Mouse (Mus musculus): Measurements from ENCODE around the gene Pam16. TPM values are rescaled to one million over a fixed set of nuclear protein-coding genes. Genes with fewer than 3 reads are reported as not detected.

The Pam16 gene
- polyA plus RNA-seq, 1 experiment from 2014 or later, result 91.2 TPM

DNA sequence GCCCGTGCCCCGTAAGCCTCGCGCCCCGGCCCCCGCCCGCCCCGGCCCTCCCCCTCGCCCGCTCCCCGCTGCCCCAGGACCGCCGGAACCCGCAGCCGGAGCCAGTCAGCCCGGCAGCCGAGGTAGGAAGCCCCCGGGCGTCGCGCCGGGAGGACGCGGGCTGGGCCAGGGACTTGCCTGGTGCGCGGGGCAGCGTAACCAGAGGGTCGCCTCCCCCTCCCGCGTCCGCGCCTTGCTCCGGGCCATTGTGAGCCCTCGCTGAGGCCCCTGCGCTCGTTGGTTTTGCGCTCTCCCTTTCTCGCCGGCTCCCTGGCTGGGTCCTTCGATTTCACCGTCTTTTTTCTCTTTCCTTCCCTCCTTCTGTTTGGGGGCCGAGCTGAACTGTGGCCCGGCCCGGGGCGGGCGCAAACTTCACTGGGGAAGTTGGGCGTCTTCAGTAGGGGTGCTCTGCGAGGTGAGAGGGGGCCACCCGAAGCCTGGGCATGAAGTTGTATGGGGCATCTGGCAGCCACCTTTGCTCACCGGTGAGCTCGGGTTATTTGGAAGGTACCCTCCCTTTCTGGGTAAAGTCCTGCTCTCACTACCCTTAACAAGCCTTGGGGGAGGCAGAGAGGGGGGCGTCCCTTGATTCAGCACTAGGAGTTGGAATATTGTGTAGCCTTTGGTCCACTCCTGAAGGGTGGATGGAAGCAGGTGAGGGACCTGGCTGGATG is 29.8 kb downstream of the Pam16 start:
- H3K4me3 ChIP-seq (ENCODE audit: low read length), result peak overlapping the region; percentile 83
- peaks cover 55% of the 10 kb centered on the region for H3K4me1 ChIP-seq (ENCODE audit: control insufficient read depth, insufficient read depth, low read length)
- WGBS, result under 1% methylated on average over 45 of the region's 52 CpGs
- no peaks in the 10 kb centered on the region for H3K9me3 ChIP-seq (replicated peaks; ENCODE audit: control insufficient read depth, low read length)
- peak overlapping the region; percentile 93 for H3K27ac ChIP-seq (ENCODE audit: low read length)
- no peaks in the 10 kb centered on the region for H3K27me3 ChIP-seq (ENCODE audit: control insufficient read depth, insufficient read depth, low read length)
- peak overlapping the region; percentile 67 for H3K4me2 ChIP-seq (ENCODE audit: low read depth, low read length)
- peaks cover 8% of the 10 kb centered on the region for H3K36me3 ChIP-seq (ENCODE audit: control insufficient read depth, insufficient read depth)
- peak; percentile 19; the same call in 1 of the 2 replicates for ATAC-seq (replicated peaks; ENCODE audit: extremely low read depth, insufficient read depth, low FRiP score)
- H3K9ac ChIP-seq (ENCODE audit: low read length), result peak overlapping the region; percentile 89

DNA sequence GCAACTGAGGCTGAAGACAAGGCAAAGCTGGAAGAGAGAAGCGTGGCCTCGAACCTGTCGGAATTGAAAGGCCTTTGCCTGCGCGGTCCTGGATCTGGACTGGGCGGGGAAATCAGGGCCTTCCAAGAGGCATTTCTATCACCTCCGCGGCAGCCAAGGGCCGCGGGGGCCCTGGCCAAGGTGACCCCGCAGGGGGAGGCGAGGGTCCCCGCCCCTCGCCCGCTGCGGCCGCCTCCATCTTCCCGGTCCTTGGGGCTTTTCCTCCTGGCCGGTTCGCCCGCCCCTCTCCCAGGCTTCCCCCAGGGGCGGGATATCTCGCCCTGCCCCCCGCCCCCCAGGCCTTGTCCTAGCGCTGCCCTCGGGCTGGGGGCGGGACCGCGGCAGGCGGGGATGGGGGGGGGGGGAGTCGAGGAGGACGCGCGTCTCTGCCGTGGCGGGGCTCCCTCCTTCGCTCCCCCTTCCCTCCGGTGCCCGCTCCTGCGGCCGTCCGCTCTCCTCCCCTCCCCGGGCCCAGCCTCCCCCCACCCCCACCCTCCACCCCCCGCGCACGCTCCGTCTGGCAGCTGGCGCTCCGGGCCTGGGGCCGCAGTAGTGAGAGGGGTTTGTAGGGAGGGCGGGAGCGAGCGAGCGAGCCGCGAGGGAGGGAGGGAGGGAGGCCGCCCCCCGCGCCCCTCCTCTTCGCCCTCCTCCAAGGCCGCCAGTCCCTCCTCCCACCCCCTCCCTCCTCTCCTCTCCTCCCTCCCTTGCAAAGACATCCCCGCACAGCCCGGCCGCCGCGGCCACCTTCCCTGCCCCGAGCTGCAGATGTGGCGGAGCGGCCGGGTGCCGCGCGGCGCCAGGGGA is 30.6 kb downstream of the Pam16 start, which contains the start of gene Glis2:
Glis2 (plus strand) TSS at position 743 of the 843 bp plus-strand sequence.
- H3K4me3 ChIP-seq (ENCODE audit: low read length), result peak within 1 kb of the TSS; percentile 83
- H3K27ac ChIP-seq (ENCODE audit: low read length), result peak within 1 kb of the TSS; percentile 93
- H3K36me3 ChIP-seq (ENCODE audit: control insufficient read depth, insufficient read depth), result peaks cover 8% of the 10 kb centered on the region
- under 1% methylated on average over 35 of the region's 74 CpGs for WGBS
- H3K4me2 ChIP-seq (ENCODE audit: low read depth, low read length), result peak within 1 kb of the TSS; percentile 67
- peaks cover 50% of the 10 kb centered on the region for H3K4me1 ChIP-seq (ENCODE audit: control insufficient read depth, insufficient read depth, low read length)
- peak within 1 kb of the TSS; percentile 89 for H3K9ac ChIP-seq (ENCODE audit: low read length)
- no peaks in the 10 kb centered on the region for H3K9me3 ChIP-seq (replicated peaks; ENCODE audit: control insufficient read depth, low read length)
- peak; percentile 84 for ATAC-seq (replicated peaks; ENCODE audit: extremely low read depth, insufficient read depth, low FRiP score)
- no peaks in the 10 kb centered on the region for H3K27me3 ChIP-seq (ENCODE audit: control insufficient read depth, insufficient read depth, low read length)

DNA sequence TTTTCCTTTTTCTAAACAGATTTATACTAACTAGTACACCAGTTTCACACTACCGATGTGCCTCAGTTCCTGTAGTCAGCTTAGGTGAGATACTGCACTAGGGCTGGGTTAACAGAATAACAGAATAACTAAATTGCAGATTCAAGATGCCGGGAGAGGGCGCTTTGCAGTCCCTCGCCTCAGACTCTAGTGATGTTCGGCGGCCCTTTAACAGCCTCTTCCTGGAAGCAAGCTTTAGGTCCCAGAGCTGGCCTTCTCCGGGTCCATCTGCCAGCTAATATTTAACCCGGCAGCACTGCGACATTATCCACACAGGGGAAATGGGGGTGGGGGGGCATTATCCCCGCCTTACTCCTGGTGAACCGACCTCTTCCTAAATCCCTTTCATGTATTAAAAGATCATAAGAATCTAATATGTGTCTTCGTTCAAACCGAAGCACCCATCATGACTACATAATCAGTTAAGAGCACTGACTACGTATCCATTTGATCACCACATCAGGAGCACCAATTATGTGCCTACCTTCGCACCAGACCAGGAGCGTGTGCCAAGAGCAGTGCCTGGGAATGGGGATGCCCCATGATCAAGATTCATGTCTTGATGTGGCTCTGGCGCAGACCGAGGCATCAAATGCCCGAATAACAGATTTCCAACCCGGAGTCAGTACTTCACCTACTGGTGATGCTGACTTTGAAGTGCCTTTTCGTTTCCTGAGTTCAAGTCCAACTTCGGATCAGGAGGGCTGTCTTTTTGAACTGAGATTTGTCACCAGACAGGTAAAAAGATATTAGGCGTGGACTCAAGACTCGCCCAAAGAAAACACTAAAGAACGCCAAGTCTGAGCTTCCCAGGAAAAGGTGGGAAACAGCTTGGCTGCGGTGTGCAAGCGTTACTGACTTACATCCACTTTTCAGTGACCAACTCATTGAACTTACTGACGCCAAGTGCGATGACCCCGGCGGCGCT is 31.6 kb downstream of the Pam16 start:
- ATAC-seq (replicated peaks; ENCODE audit: extremely low read depth, insufficient read depth, low FRiP score), result no peak
- Histone ChIP-seq H3K4me3 (ENCODE audit: low read length) (peak overlapping the region; percentile 83), H3K9me3 (replicated peaks; ENCODE audit: control insufficient read depth, low read length) (no peaks in the 10 kb centered on the region), H3K4me2 (ENCODE audit: low read depth, low read length) (peak overlapping the region; percentile 67), H3K4me1 (ENCODE audit: control insufficient read depth, insufficient read depth, low read length) (peaks cover 40% of the 10 kb centered on the region), H3K27me3 (ENCODE audit: control insufficient read depth, insufficient read depth, low read length) (no peaks in the 10 kb centered on the region), H3K27ac (ENCODE audit: low read length) (peak overlapping the region; percentile 93), H3K36me3 (ENCODE audit: control insufficient read depth, insufficient read depth) (peaks cover 8% of the 10 kb centered on the region), H3K9ac (ENCODE audit: low read length) (peak overlapping the region; percentile 89)
- WGBS, result 13% methylated on average over 32 of the region's 32 CpGs

DNA sequence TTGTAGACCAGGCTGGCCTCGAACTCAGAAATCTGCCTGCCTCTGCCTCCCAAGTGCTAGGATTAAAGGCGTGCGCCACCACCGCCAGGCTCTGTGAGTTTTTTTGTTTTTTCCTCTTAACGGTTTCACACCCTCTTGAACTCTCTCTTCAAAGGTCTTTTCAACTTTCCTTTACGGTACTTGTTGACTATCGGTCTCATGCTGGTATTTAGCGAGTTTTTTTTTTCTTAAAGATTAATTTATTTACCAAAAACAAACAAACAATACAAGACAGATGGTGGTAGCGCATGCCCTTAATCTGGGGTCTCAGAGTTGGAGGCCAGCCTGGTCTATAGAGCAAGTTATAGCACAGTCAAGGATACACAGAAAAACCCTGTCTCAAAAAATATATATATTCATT is 34.6 kb downstream of the Pam16 start:
- Histone ChIP-seq H3K9ac (ENCODE audit: low read length) (no peak overlapping the region), H3K27me3 (ENCODE audit: control insufficient read depth, insufficient read depth, low read length) (no peaks in the 10 kb centered on the region), H3K4me3 (ENCODE audit: low read length) (no peak overlapping the region), H3K4me1 (ENCODE audit: control insufficient read depth, insufficient read depth, low read length) (peaks cover 27% of the 10 kb centered on the region), H3K9me3 (replicated peaks; ENCODE audit: control insufficient read depth, low read length) (no peaks in the 10 kb centered on the region), H3K27ac (ENCODE audit: low read length) (no peak overlapping the region), H3K36me3 (ENCODE audit: control insufficient read depth, insufficient read depth) (peaks cover 8% of the 10 kb centered on the region), H3K4me2 (ENCODE audit: low read depth, low read length) (no peak overlapping the region)
- 92% methylated on average over 9 of the region's 9 CpGs for WGBS
- ATAC-seq (replicated peaks; ENCODE audit: extremely low read depth, insufficient read depth, low FRiP score), result no peak

DNA sequence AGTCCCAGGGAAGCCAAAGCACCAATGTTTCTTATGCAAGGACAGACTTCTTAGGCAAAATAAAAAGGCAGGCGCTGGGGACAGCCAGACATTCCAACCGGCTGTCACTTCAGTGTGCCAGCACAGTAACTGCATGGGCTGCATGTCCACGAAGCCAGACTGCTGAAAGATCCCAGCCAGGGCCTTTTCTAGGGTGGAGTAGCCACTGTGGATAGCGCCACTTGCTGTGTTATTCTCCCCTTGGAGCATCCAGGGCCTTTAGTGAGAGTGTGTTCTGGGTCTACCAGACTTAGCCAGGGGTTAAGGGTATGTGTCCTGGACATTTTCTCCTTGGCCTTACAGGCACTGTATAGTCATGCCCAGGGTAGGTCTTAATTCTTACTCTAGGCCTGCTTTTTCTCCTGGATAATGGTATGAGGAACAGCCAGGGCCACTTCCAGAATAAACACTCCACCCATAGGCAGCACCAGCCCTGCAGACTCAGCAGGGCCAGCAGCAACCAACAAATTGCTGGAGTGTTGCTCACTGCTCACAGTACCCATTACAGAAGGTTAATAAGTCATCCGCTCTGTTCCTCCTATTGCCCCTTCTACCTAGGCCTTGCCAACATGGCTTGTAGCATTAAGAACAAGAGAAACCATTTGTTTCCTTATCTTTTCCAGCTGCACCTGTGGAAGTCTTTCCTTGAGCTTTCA is 37.1 kb downstream of the Pam16 start:
- WGBS, result 40% methylated on average over 5 of the region's 5 CpGs
- no peaks in the 10 kb centered on the region for H3K9me3 ChIP-seq (replicated peaks; ENCODE audit: control insufficient read depth, low read length)
- H3K27ac ChIP-seq (ENCODE audit: low read length), result peak overlapping the region; percentile 96
- H3K9ac ChIP-seq (ENCODE audit: low read length), result peak overlapping the region; percentile 77
- no peak for ATAC-seq (replicated peaks; ENCODE audit: extremely low read depth, insufficient read depth, low FRiP score)
- H3K4me1 ChIP-seq (ENCODE audit: control insufficient read depth, insufficient read depth, low read length), result peaks cover 20% of the 10 kb centered on the region
- no peak overlapping the region for H3K4me3 ChIP-seq (ENCODE audit: low read length)
- peaks cover 8% of the 10 kb centered on the region for H3K36me3 ChIP-seq (ENCODE audit: control insufficient read depth, insufficient read depth)
- no peaks in the 10 kb centered on the region for H3K27me3 ChIP-seq (ENCODE audit: control insufficient read depth, insufficient read depth, low read length)
- H3K4me2 ChIP-seq (ENCODE audit: low read depth, low read length), result no peak overlapping the region; the same call in 1 of the 2 replicates

DNA sequence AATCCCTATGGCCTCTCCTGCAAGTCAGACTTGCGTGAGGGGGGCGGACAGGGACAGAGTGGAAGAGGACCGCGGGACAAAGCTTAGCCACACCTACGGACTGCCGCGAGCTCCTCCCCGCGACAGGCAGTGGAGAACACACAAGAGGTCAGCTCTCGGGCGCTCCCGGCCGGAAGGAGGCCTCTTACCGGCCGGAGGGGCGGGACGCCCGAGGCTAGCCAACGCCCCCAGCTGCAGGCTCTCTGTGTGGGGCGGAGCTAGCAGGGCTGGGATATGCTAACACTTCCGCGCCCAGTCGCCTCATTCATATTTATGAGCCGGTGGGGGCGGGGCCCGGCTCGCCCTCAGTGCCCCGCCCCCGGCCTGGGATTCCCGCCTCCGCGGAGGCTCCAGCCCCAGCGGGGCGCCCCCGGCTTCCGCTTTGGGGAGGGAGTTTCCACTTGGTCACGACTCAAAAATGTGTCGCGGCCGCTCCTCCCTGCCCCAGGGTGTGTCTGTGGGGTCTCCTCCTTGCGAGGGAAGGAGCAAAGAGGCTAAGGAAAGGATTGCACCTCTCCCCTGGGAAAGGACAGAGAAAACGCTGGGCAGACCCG is 38.2 kb downstream of the Pam16 start:
- Histone ChIP-seq H3K4me3 (ENCODE audit: low read length) (peak overlapping the region; percentile 57), H3K4me2 (ENCODE audit: low read depth, low read length) (peak overlapping the region; percentile 74), H3K27ac (ENCODE audit: low read length) (peak overlapping the region; percentile 96), H3K9ac (ENCODE audit: low read length) (peak overlapping the region; percentile 77), H3K36me3 (ENCODE audit: control insufficient read depth, insufficient read depth) (peaks cover 8% of the 10 kb centered on the region), H3K9me3 (replicated peaks; ENCODE audit: control insufficient read depth, low read length) (no peaks in the 10 kb centered on the region), H3K27me3 (ENCODE audit: control insufficient read depth, insufficient read depth, low read length) (no peaks in the 10 kb centered on the region), H3K4me1 (ENCODE audit: control insufficient read depth, insufficient read depth, low read length) (peaks cover 17% of the 10 kb centered on the region)
- ATAC-seq (replicated peaks; ENCODE audit: extremely low read depth, insufficient read depth, low FRiP score), result peak; percentile 99
- under 1% methylated on average over 43 of the region's 43 CpGs for WGBS

DNA sequence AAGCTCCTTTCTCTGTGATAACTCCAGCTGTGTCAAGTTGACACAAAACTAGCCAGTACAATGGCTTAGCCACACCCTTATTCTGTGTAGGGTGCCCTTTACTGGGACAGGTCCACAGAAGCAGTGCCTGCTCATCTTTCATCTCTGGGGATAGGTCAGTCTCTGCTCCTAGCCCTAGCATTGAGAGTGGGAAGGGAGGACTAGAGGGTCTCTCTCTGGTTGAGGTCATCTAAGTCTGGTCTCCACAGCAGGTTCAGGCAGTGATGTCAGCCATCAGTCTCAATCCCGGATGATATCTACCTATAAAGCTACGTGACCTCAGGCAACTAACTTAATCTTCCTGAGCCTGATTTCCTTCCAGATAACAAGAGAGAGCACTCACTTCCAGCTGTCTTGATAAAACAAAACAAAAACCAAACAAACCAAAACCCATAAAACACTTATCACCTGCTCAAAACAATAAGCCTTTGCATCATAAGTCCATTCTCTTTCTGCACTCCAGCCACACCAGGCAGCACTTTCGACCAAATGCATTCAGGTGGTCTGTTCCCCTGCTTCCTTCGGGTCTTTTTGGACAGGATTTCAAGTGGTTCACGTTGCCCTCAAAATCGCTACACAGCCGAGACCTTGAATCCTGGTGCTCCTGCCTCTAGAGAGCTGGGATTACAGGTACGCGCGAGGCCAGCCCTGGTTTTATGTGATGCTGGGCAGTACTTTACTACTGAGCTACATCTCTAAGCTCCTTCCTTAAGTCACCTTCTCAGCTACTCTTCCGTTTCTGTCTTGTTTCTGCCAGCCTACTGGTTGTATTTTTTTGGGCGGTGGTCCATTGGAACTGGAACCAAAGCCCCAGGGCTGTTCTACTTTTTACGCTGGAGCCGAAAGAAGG is 38.9 kb downstream of the Pam16 start:
- H3K4me3 ChIP-seq (ENCODE audit: low read length), result peak overlapping the region; percentile 57
- 9% methylated on average over 14 of the region's 14 CpGs for WGBS
- ATAC-seq (replicated peaks; ENCODE audit: extremely low read depth, insufficient read depth, low FRiP score), result 0 out of 2 replicates have a peak, but pooled peaks have one; percentile 1

More for the DNA sequence above, 38.9 kb downstream of the Pam16 start:
- Histone ChIP-seq H3K27me3 (ENCODE audit: control insufficient read depth, insufficient read depth, low read length) (no peaks in the 10 kb centered on the region), H3K4me2 (ENCODE audit: low read depth, low read length) (peak overlapping the region; percentile 74), H3K9ac (ENCODE audit: low read length) (peak overlapping the region; percentile 72), H3K36me3 (ENCODE audit: control insufficient read depth, insufficient read depth) (peaks cover 6% of the 10 kb centered on the region), H3K4me1 (ENCODE audit: control insufficient read depth, insufficient read depth, low read length) (peaks cover 17% of the 10 kb centered on the region), H3K9me3 (replicated peaks; ENCODE audit: control insufficient read depth, low read length) (no peaks in the 10 kb centered on the region), H3K27ac (ENCODE audit: low read length) (peak overlapping the region; percentile 81)

All from heart, embryonic 16.5 days (tissue).